Comparison of ENCODE assay signal across 8 mouse cellular contexts in the genomic region with DNA sequence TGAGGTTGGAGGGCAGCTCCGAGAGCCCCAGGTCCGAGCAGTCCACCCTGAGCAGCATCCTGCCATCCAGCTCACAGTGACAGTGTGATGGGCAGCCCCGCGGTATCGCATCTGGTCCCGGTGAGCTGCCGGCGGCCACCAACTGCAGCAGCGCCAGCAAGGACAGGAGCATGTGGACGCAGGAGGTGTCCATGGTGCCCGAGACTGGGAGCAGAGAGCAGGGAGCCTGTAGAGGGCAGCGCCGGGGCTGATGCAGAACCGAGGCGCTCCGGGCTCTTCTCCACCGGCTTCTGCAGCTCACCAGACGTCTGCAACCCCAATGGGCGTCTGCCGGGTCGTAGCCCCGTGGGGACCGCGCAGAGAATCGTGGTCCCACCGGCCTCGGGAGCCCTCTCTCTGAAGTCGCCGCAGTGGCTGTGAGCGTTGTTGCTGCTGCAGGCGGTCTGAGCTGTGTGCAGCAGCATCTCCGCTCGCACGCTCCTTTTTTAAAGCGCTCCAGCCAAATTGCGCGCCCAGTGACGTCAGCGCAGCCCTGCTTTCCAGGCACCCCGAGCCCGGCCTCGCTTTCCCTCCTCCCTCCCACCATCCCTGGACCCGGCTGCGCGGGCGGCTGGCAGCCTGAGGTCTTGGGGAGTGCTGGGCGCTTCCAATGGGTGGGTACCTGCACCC. TPM values are rescaled to one million over a fixed set of nuclear protein-coding genes. Genes with fewer than 3 reads are reported as not detected.
DNase-seq lines count a peak whose midpoint lies in the region; ATAC-seq lines count a peak whose summit lies in the region.

A gene (minus strand): TSS at position 480 of the 669 bp plus-strand sequence.

- H3K9me3 ChIP-seq in forebrain, embryonic 14.5 days (replicated peaks; ENCODE audit: control insufficient read depth, low read length): no peaks in the 10 kb centered on the region
- no peaks in the 10 kb centered on the region for H3K9me3 ChIP-seq in hindbrain, embryonic 13.5 days

- peaks cover 7% of the 10 kb centered on the region; the same call in 1 of the 2 replicates for H3K4me1 ChIP-seq in forebrain, embryonic 14.5 days (ENCODE audit: control insufficient read depth, insufficient read depth, low read length)
- H3K4me1 ChIP-seq in hindbrain, embryonic 13.5 days (replicated peaks): peaks cover 32% of the 10 kb centered on the region

- H3K27me3 ChIP-seq in forebrain, embryonic 14.5 days (replicated peaks; ENCODE audit: control insufficient read depth, insufficient read depth, low read length): peaks cover 77% of the 10 kb centered on the region
- peaks cover 53% of the 10 kb centered on the region for H3K27me3 ChIP-seq in hindbrain, embryonic 13.5 days

- no peak within 1 kb of the TSS for H3K27ac ChIP-seq in forebrain, embryonic 14.5 days (ENCODE audit: low read depth, low read length)
- H3K27ac ChIP-seq in hindbrain, embryonic 13.5 days: no peak within 1 kb of the TSS; the same call in 1 of the 2 replicates

- H3K4me2 ChIP-seq in forebrain, embryonic 14.5 days (ENCODE audit: low read length): peak within 1 kb of the TSS; percentile 96
- peak within 1 kb of the TSS; percentile 99 for H3K4me2 ChIP-seq in hindbrain, embryonic 13.5 days

- WGBS in forebrain, embryonic 14.5 days: under 1% methylated on average over 47 of the region's 47 CpGs
- under 1% methylated on average over 47 of the region's 47 CpGs for WGBS in hindbrain, embryonic 13.5 days

- ATAC-seq in cerebellum, adult (ENCODE audit: insufficient number of reproducible peaks, low FRiP score, low TSS enrichment): peak; percentile 91
- ATAC-seq in forebrain, embryonic 14.5 days: peak; percentile 90
- ATAC-seq in hindbrain, embryonic 13.5 days (ENCODE audit: low FRiP score): peak; percentile 91

- peak within 1 kb of the TSS; percentile 59 for H3K9ac ChIP-seq in forebrain, embryonic 14.5 days (ENCODE audit: low read length)
- peak within 1 kb of the TSS; percentile 77 for H3K9ac ChIP-seq in hindbrain, embryonic 13.5 days

- peak; percentile 87 for DNase-seq in MN1 (ENCODE audit: low spot score)
- peak; percentile 80 for DNase-seq in forebrain, embryonic 14.5 days (ENCODE audit: low spot score)
- DNase-seq in left cerebral cortex, adult 11 months (ENCODE audit: low spot score): peak; percentile 14
- peak; percentile 51 for DNase-seq in lung, postnatal 14 days
- peak; percentile 50 to 59 for DNase-seq in right cerebral cortex, adult 2 months (ENCODE audit: low spot score in 2 of 2)
- no peak for DNase-seq in c-Kit-positive CD71-positive TER-119-positive erythroid progenitor cells, embryonic 14.5 days (ENCODE audit: low spot score)

- H3K4me3 ChIP-seq in forebrain, embryonic 14.5 days (ENCODE audit: low read depth, low read length): peak within 1 kb of the TSS; percentile 54
- H3K4me3 ChIP-seq in hindbrain, embryonic 13.5 days: peak within 1 kb of the TSS; percentile 67

- H3K36me3 ChIP-seq in forebrain, embryonic 14.5 days (ENCODE audit: control insufficient read depth, insufficient read depth, low read length): no peaks in the 10 kb centered on the region
- H3K36me3 ChIP-seq in hindbrain, embryonic 13.5 days: no peaks in the 10 kb centered on the region

RNA-seq across cellular contexts. Expression of the gene that starts here (rescaled TPM):
- polyA plus RNA-seq in forebrain, embryonic 14.5 days (2014; fragmentation: Nextera tagmentation; extraction: Ambion mirVana): 0.41 and 0.44 TPM in 2 replicates
- polyA plus RNA-seq in hindbrain, embryonic 13.5 days (2015; fragmentation: Nextera tagmentation; extraction: Ambion mirVana): 3.0 and 4.1 TPM in 2 replicates

Comparison
In these comparisons a context has a peak if more than half of its experiments do, and no peak if none do; other contexts are left out.
1. Peak in DNase-seq, ATAC-seq, H3K4me3 ChIP-seq, H3K9ac ChIP-seq and H3K4me2 ChIP-seq in forebrain, embryonic 14.5 days; RNA of the gene not detected or under 1 TPM.